Mouse (Mus musculus) intestine, embryonic 15.5 days (tissue): ENCODE measurements at regions not wholly inside any gene's neighbourhood (a gene's known extent, or its start where the extent isn't known, plus 50 kb on each side); places are given as distances from the start of the nearest gene placed in this dataset.
"Not testable (repeated sequence)": the region's sequence is repeated elsewhere in the genome, so short reads cannot be mapped to it uniquely, and the experiment has no call there.

Source experiments
- ATAC-seq: fragments of 200-750 bp; cut with Nextera tagmentation; 2 replicates; pipeline ENCODE4 v1.8.0; 2017; ENCODE audit warnings: moderate TSS enrichment, moderate library complexity
- H3K27ac ChIP-seq: fragments of 300-500 bp; sonication (generic); 2 replicates; pipeline ENCODE4 v1.5.1; 2015; ENCODE audit warnings: mild to moderate bottlenecking, inconsistent platforms
- H3K27me3 ChIP-seq: fragments of 300-500 bp; sonication (generic); replicated peaks from 2 replicates; pipeline ENCODE4 v1.6.1; 2015; ENCODE audit warnings: inconsistent platforms
- H3K36me3 ChIP-seq: fragments of 300-500 bp; sonication (generic); 2 replicates; pipeline ENCODE4 v1.6.1; 2015; ENCODE audit warnings: inconsistent platforms
- H3K4me1 ChIP-seq: fragments of 300-500 bp; sonication (generic); replicated peaks from 2 replicates; pipeline ENCODE4 v1.6.1; 2015; ENCODE audit warnings: inconsistent platforms
- H3K4me2 ChIP-seq: fragments of 300-500 bp; sonication (generic); replicated peaks from 2 replicates; pipeline ENCODE4 v1.6.1; 2015; ENCODE audit warnings: mild to moderate bottlenecking, inconsistent platforms
- H3K4me3 ChIP-seq: fragments of 300-500 bp; sonication (generic); replicated peaks from 2 replicates; pipeline ENCODE4 v1.5.1; 2015; ENCODE audit warnings: inconsistent platforms
- H3K9ac ChIP-seq: fragments of 300-500 bp; sonication (generic); 2 replicates; pipeline ENCODE4 v1.6.1; 2015; ENCODE audit warnings: inconsistent platforms
- H3K9me3 ChIP-seq: fragments of 300-500 bp; sonication (generic); 2 replicates; pipeline ENCODE4 v1.6.1; 2016; ENCODE audit warnings: inconsistent platforms
- WGBS: fragments of 180-500 bp; shearing (Covaris S2); methylation state at CpG from one replicate; pipeline ENCODE4 v1.1.7; 2015; 5-methylcytosine and 5-hydroxymethylcytosine counted together

DNA sequence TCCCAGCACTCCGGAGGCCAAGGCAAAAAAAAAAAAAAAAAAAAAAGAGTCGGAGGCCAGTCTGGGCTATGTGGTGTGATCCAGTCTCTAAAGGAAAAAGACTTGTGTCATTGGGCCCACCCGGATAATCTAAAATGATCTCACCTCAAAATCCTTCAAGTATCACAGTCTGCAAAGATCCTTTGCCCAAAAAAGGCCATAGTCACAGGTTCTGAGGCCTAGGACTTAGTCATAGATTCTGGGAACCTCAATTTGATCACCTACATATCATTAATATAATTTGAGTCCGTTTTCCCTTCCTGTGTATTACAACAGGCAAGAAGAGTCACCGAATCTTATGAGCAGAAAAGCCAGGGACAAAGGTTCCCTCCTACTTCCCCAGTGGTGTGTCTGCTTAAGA, 98.3 kb upstream of the Rad23b start:
- Histone ChIP-seq H3K4me1 (no peaks in the 10 kb centered on the region), H3K4me2 (no peak overlapping the region), H3K9ac (no peak overlapping the region), H3K36me3 (no peaks in the 10 kb centered on the region), H3K27ac (no peak overlapping the region), H3K9me3 (no peaks in the 10 kb centered on the region), H3K4me3 (no peak overlapping the region), H3K27me3 (no peaks in the 10 kb centered on the region)
- ATAC-seq = no peak
- 87% methylated on average over 5 of the region's 5 CpGs for WGBS

DNA sequence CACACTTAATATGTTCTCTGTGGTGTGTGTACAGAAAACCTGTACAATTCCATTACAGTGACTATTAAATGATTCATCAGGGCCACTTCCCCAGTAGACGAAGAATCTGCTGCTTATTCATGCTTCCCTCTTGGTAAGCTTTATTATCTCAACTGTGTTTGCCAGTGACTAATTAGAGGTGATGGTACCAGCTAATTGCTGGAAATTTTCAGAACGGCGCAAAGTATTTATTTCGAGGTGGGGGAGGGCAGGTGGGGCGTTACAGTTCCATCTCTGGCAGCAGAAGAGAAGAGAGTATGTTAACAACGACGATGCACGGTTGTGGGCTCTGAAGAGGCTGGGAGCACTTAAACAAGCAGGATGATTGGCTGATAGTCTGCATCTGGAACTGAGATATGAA, 96.1 kb upstream of the Rad23b start:
- Histone ChIP-seq H3K9me3 (no peaks in the 10 kb centered on the region), H3K4me3 (no peak overlapping the region), H3K36me3 (no peaks in the 10 kb centered on the region), H3K4me2 (no peak overlapping the region), H3K27me3 (no peaks in the 10 kb centered on the region), H3K9ac (no peak overlapping the region), H3K27ac (no peak overlapping the region), H3K4me1 (no peaks in the 10 kb centered on the region)
- WGBS = 72% methylated on average over 8 of the region's 8 CpGs
- no peak for ATAC-seq

- Histone ChIP-seq H3K27ac (no peak overlapping the region), H3K9me3 (no peaks in the 10 kb centered on the region), H3K4me2 (no peak overlapping the region), H3K4me1 (no peaks in the 10 kb centered on the region), H3K27me3 (no peaks in the 10 kb centered on the region), H3K9ac (no peak overlapping the region), H3K36me3 (no peaks in the 10 kb centered on the region), H3K4me3 (no peak overlapping the region)
- 64% methylated on average over 8 of the region's 8 CpGs for WGBS
- ATAC-seq = no peak
These were observed 77.7 kb upstream of the Rad23b start for GRCm38 (mm10) chr4:55271965-55272630.

GRCm38 (mm10) chr4:55276300-55276952, 73.4 kb upstream of the Rad23b start:
- Histone ChIP-seq H3K4me2 (no peak overlapping the region), H3K9ac (no peak overlapping the region), H3K36me3 (no peaks in the 10 kb centered on the region), H3K4me3 (no peak overlapping the region), H3K27me3 (no peaks in the 10 kb centered on the region), H3K27ac (no peak overlapping the region), H3K9me3 (no peaks in the 10 kb centered on the region), H3K4me1 (no peaks in the 10 kb centered on the region)
- no peak for ATAC-seq
- 18% methylated on average over 5 of the region's 5 CpGs for WGBS

DNA sequence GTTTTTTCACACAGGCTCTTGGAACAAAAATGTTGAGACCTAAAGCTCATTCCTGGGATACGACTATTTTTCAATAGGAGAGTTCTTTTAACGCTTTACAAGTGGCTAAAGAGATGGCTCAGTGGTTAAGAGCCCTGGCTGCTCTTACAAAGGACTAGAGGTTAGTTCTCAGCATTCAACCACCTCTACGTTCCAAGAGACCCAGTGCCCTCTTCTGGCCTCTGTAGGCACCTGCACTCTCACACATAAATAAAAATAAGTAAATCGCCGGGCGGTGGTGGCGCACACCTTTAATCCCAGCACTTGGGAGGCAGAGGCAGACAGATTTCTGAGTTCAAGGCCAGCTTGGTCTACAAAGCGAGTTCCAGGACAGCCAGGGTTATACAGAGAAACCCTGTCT, 70.5 kb upstream of the Rad23b start:
- H3K4me2 ChIP-seq, H3K36me3 ChIP-seq, ATAC-seq, H3K4me3 ChIP-seq, H3K9ac ChIP-seq, H3K27ac ChIP-seq, H3K9me3 ChIP-seq, H3K27me3 ChIP-seq, H3K4me1 ChIP-seq: not testable (repeated sequence)
- 89% methylated on average over 8 of the region's 8 CpGs for WGBS

GRCm38 (mm10) chr4:55280706-55281105, 69.1 kb upstream of the Rad23b start:
- H3K4me3 ChIP-seq = no peak overlapping the region
- H3K4me2 ChIP-seq = no peak overlapping the region
- no peaks in the 10 kb centered on the region for H3K36me3 ChIP-seq
- H3K9ac ChIP-seq = no peak overlapping the region
- H3K27ac ChIP-seq = no peak overlapping the region
- 84% methylated on average over 3 of the region's 3 CpGs for WGBS
- no peaks in the 10 kb centered on the region for H3K27me3 ChIP-seq
- no peaks in the 10 kb centered on the region for H3K9me3 ChIP-seq
- ATAC-seq = no peak
- no peaks in the 10 kb centered on the region for H3K4me1 ChIP-seq

DNA sequence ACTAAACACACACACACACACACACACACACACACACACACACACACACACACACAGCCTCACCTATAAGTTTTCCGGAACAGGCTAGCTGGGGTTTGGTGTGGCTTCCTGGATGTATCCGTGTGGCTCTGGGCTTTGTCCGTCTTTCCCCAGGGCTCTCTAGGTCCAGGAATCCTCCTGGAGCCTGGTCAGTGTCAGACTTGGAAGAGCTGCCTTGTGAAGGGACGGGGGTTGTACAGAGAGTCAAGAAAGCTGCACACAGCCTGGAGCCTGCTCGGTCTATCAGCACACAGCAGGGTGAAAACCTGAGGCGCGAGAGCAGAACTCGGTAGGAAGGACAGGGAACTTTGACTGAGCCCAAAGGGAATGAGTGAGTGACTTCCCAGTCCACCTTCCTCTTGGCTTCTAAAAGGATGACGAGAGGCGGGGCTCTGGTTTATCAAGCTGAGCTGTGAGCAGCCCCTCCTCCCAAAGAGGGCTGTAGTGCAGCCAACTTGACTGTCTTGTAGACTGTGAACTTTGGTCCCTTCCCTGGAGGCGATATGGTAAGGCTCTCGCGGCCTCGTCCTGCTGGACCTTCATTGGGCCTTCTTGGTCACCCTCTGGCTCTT, 68.3 kb upstream of the Rad23b start:
- H3K4me1 ChIP-seq = no peaks in the 10 kb centered on the region
- no peak overlapping the region for H3K9ac ChIP-seq
- H3K4me3 ChIP-seq = no peak overlapping the region
- no peak overlapping the region for H3K4me2 ChIP-seq
- no peaks in the 10 kb centered on the region for H3K9me3 ChIP-seq
- no peaks in the 10 kb centered on the region for H3K27me3 ChIP-seq
- 59% methylated on average over 14 of the region's 14 CpGs for WGBS
- no peak overlapping the region for H3K27ac ChIP-seq
- H3K36me3 ChIP-seq = no peaks in the 10 kb centered on the region
- ATAC-seq = peak; percentile 66

- Histone ChIP-seq H3K4me1 (no peaks in the 10 kb centered on the region), H3K36me3 (no peaks in the 10 kb centered on the region), H3K27ac (no peak overlapping the region), H3K4me2 (no peak overlapping the region), H3K9me3 (no peaks in the 10 kb centered on the region), H3K4me3 (no peak overlapping the region), H3K9ac (no peak overlapping the region), H3K27me3 (no peaks in the 10 kb centered on the region)
- WGBS = 89% methylated on average over 4 of the region's 4 CpGs
- no peak for ATAC-seq
These were observed 67.4 kb upstream of the Rad23b start for GRCm38 (mm10) chr4:55282474-55282873.

GRCm38 (mm10) chr4:55284722-55285225, 65.1 kb upstream of the Rad23b start:
- no peaks in the 10 kb centered on the region for H3K4me1 ChIP-seq
- H3K36me3 ChIP-seq = no peaks in the 10 kb centered on the region
- H3K4me3 ChIP-seq = no peak overlapping the region
- no peak overlapping the region for H3K27ac ChIP-seq
- no peaks in the 10 kb centered on the region for H3K9me3 ChIP-seq
- 50% methylated on average over 3 of the region's 3 CpGs for WGBS
- no peaks in the 10 kb centered on the region for H3K27me3 ChIP-seq
- ATAC-seq = no peak
- H3K9ac ChIP-seq = no peak overlapping the region
- H3K4me2 ChIP-seq = no peak overlapping the region

DNA sequence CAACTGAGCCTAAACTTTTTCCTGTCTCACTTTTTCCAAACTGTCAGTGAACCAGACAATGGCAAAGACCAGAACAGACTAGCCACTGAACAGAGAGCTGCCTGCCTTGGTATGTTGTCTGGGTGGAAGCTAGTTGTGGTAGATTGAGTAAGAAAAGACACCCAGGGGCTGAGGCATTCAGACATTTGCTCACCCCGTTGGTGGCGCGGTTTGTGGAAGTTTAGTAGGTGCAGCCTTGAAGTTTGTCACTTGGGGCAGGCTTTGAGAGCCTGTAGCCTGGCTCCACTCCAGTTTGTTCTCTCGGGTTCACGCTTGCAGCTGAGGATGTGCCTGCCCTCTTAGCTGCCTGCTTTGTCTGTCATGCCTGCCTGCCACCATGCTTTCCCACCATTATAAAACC, 64.2 kb upstream of the Rad23b start:
- no peak for ATAC-seq
- Histone ChIP-seq H3K27me3 (no peaks in the 10 kb centered on the region), H3K4me3 (no peak overlapping the region), H3K4me1 (no peaks in the 10 kb centered on the region), H3K9me3 (no peaks in the 10 kb centered on the region), H3K4me2 (no peak overlapping the region), H3K27ac (no peak overlapping the region), H3K36me3 (no peaks in the 10 kb centered on the region), H3K9ac (no peak overlapping the region)
- 31% methylated on average over 5 of the region's 5 CpGs for WGBS

DNA sequence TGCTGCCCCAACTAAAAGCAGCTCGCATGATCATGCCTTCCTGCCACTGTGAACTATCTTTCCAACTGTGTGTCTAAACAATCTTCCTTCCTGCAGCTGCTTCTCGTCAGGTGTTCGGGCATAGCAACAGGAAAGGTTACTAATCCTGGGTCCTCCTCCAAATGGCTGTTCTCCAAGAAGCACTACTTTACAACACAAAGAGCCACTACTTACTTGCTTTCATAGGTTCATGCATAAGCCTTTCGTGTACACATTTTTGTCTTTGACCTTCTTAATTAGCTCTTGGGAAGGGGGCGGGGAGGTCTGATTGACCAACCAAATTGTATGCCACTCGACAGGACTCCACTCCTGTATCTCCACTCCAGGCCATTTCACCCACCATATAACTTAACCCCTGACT, 61.4 kb upstream of the Rad23b start:
- Histone ChIP-seq H3K4me1 (no peaks in the 10 kb centered on the region), H3K36me3 (no peaks in the 10 kb centered on the region), H3K9me3 (no peaks in the 10 kb centered on the region), H3K4me3 (no peak overlapping the region), H3K27ac (no peak overlapping the region), H3K9ac (no peak overlapping the region), H3K27me3 (no peaks in the 10 kb centered on the region), H3K4me2 (no peak overlapping the region)
- no peak for ATAC-seq
- WGBS = 60% methylated on average over 6 of the region's 6 CpGs

- 86% methylated on average over 5 of the region's 5 CpGs for whole genome bisulfite sequencing
These were observed 57.6 kb upstream of the Rad23b start for GRCm38 (mm10) chr4:55292277-55292676.

DNA sequence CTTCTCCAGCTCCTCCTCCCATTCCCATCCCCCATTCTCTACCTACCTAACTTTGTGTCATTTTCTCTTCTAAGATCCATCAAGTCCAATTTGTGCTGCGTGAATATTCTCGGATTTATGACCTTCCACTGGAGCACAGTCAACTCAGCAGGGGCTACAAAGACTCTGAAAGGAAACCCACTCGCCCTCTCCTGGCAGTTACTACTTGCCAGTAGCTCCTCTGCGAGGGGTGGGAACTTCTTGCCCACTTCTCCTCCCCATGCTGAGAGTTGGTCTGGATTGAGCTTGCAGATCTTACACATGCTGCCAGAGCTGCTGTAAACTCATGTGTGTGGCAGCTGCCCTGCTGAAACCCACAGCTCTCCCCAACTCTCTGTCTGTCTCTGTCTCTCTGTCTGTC, 57.1 kb upstream of the Rad23b start:
- no peaks in the 10 kb centered on the region for H3K36me3 ChIP-seq
- no peak overlapping the region for H3K9ac ChIP-seq
- ATAC-seq = no peak
- H3K27me3 ChIP-seq = no peaks in the 10 kb centered on the region
- H3K4me3 ChIP-seq = no peak overlapping the region
- no peaks in the 10 kb centered on the region for H3K9me3 ChIP-seq
- no peaks in the 10 kb centered on the region for H3K4me1 ChIP-seq
- WGBS = 55% methylated on average over 4 of the region's 4 CpGs
- no peak overlapping the region for H3K27ac ChIP-seq
- no peak overlapping the region for H3K4me2 ChIP-seq

More at GRCm38 (mm10) chr4:55292277-55292676, 57.6 kb upstream of the Rad23b start:
- H3K4me1 ChIP-seq = no peaks in the 10 kb centered on the region
- no peak overlapping the region for H3K9ac ChIP-seq
- H3K27me3 ChIP-seq = no peaks in the 10 kb centered on the region
- H3K4me3 ChIP-seq = no peak overlapping the region
- H3K4me2 ChIP-seq = no peak overlapping the region
- no peak overlapping the region for H3K27ac ChIP-seq
- no peaks in the 10 kb centered on the region for H3K36me3 ChIP-seq
- H3K9me3 ChIP-seq = no peaks in the 10 kb centered on the region
- ATAC-seq = no peak
